Mouse (Mus musculus) neural tube, embryonic 13.5 days (tissue): ENCODE measurements at regions not wholly inside any gene's neighbourhood (a gene's known extent, or its start where the extent isn't known, plus 50 kb on each side); places are given as distances from the start of the nearest gene placed in this dataset.

Source experiments
- ATAC-seq: fragments of 200-750 bp; cut with Nextera tagmentation; 2 replicates; pipeline ENCODE4 v1.8.0; 2017; ENCODE audit warnings: low read depth, mild to moderate bottlenecking, moderate TSS enrichment, moderate library complexity
- H3K27ac ChIP-seq: fragments of 300-500 bp; sonication (generic); replicated peaks from 2 replicates; pipeline ENCODE4 v1.5.1; 2015; ENCODE audit warnings: moderate library complexity, mild to moderate bottlenecking, inconsistent platforms
- H3K27me3 ChIP-seq: fragments of 300-500 bp; sonication (generic); 2 replicates; pipeline ENCODE4 v1.6.1; 2015; ENCODE audit warnings: mild to moderate bottlenecking, inconsistent platforms
- H3K36me3 ChIP-seq: fragments of 300-500 bp; sonication (generic); 2 replicates; pipeline ENCODE4 v1.6.1; 2015; ENCODE audit warnings: mild to moderate bottlenecking, inconsistent platforms
- H3K4me1 ChIP-seq: fragments of 300-500 bp; sonication (generic); replicated peaks from 2 replicates; pipeline ENCODE4 v1.6.1; 2015; ENCODE audit warnings: inconsistent platforms
- H3K4me2 ChIP-seq: fragments of 300-500 bp; sonication (generic); 2 replicates; pipeline ENCODE4 v1.6.1; 2015; ENCODE audit warnings: inconsistent platforms, mild to moderate bottlenecking, moderate library complexity
- H3K4me3 ChIP-seq: fragments of 300-500 bp; sonication (generic); 2 replicates; pipeline ENCODE4 v1.5.1; 2015; ENCODE audit warnings: mild to moderate bottlenecking, inconsistent platforms
- H3K9ac ChIP-seq: fragments of 300-500 bp; sonication (generic); 2 replicates; pipeline ENCODE4 v1.6.1; 2015; ENCODE audit warnings: moderate library complexity, mild to moderate bottlenecking, inconsistent platforms
- H3K9me3 ChIP-seq: fragments of 300-500 bp; sonication (generic); 2 replicates; pipeline ENCODE4 v1.6.1; 2016; ENCODE audit warnings: inconsistent platforms
- WGBS: fragments of 180-500 bp; shearing (Covaris S2); methylation state at CpG from one replicate; pipeline ENCODE4 v1.1.7; 2015; 5-methylcytosine and 5-hydroxymethylcytosine counted together

DNA sequence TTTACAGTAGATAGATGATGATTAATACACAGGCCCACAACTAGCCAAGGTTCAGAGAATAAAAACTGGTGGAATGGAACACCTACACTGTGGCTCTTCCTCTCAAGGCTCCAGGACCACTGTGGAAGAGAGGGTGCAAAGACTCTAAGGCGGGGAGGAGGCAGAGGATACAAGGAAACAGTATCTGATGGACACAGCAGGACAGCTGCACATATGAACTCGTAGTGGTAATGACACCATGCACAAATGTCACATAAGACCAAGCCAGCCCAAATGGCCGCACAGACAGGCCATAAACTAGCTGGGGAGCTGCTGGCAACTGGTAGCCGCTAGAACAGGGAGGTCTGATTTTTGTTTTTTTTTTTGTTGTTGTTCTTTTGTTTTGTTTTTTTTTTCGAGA, 197.0 kb upstream of the Serp2 start:
- no peak overlapping the region for H3K9ac ChIP-seq
- no peaks in the 10 kb centered on the region for H3K9me3 ChIP-seq
- no peak overlapping the region for H3K27ac ChIP-seq
- H3K4me3 ChIP-seq = no peak overlapping the region
- 0 out of 2 replicates have a peak, but pooled peaks cover 4% of the 10 kb centered on the region for H3K4me1 ChIP-seq
- no peak overlapping the region for H3K4me2 ChIP-seq
- no peaks in the 10 kb centered on the region for H3K36me3 ChIP-seq
- WGBS = 79% methylated on average over 5 of the region's 5 CpGs
- H3K27me3 ChIP-seq = no peaks in the 10 kb centered on the region
- ATAC-seq = no peak

DNA sequence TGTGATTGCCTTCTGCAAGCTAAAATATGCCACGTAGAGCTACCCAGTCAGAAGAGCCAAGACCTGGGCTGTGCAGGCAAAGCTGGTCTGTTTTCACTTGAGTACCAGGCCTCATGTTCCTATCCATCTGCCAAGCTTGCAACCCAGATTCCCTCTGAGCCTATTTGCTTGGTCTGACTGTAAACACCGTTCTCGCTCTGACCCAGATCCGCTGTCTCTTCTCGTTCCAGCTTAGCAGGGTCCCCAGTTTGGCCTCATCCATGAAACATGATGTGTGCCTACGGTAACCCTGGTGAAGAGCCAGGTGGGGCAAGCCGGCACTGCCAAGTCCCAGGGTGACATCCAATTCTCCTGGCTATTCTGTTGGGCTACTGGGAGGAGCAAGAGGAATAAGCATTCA, 192.5 kb upstream of the Serp2 start:
- ATAC-seq = no peak
- H3K36me3 ChIP-seq = no peaks in the 10 kb centered on the region
- WGBS = 94% methylated on average over 7 of the region's 7 CpGs
- no peak overlapping the region for H3K27ac ChIP-seq
- H3K9ac ChIP-seq = no peak overlapping the region
- H3K4me3 ChIP-seq = no peak overlapping the region
- H3K9me3 ChIP-seq = no peaks in the 10 kb centered on the region
- 0 out of 2 replicates have a peak, but pooled peaks cover 10% of the 10 kb centered on the region for H3K4me1 ChIP-seq
- no peak overlapping the region for H3K4me2 ChIP-seq
- H3K27me3 ChIP-seq = no peaks in the 10 kb centered on the region

DNA sequence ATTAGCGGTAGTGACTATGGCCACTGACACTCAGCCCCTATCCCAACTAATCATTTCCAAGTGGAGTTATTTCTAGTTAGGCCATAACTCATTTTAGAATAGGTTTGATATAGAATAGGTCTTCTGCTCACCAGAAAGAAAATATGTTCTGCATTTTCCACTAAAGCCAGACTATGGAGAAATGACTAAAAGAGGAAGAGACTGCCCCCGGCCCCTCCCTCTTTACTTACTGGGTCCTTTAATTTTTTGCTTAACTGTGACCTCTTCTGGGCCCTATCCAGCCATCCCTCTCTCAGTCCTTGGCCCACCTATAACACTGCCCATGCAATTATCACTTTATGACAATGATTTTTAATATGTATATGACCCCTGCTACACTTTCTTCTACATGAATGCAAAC, 192.0 kb upstream of the Serp2 start:
- H3K36me3 ChIP-seq = no peaks in the 10 kb centered on the region
- H3K27ac ChIP-seq = no peak overlapping the region
- no peak overlapping the region for H3K4me2 ChIP-seq
- WGBS = 91% methylated on average over 2 of the region's 2 CpGs
- no peaks in the 10 kb centered on the region for H3K9me3 ChIP-seq
- H3K4me1 ChIP-seq = 0 out of 2 replicates have a peak, but pooled peaks cover 10% of the 10 kb centered on the region
- H3K9ac ChIP-seq = no peak overlapping the region
- ATAC-seq = no peak
- H3K4me3 ChIP-seq = no peak overlapping the region
- H3K27me3 ChIP-seq = no peaks in the 10 kb centered on the region

DNA sequence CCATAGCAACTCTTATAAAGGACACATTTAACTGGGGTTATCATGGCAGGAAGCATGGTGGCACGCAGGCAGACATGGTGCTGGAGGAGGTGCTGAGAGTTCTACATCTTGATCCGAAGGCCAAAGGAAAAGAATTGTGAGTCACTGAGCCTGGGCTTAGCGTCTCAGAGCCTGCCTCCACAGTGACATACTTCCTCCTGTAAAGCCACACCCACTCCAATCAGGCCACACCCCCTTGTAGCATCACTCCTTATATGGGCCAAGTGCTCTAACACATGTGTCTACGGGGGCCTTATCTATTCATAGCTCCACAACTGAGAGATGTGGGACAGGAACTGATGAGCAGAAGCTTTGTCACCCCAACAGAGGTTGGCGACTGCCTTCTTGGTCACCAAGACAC, 191.1 kb upstream of the Serp2 start:
- H3K27ac ChIP-seq = no peak overlapping the region
- 93% methylated on average over 5 of the region's 5 CpGs for WGBS
- H3K4me3 ChIP-seq = no peak overlapping the region
- no peak overlapping the region for H3K4me2 ChIP-seq
- H3K36me3 ChIP-seq = no peaks in the 10 kb centered on the region
- 0 out of 2 replicates have a peak, but pooled peaks cover 10% of the 10 kb centered on the region for H3K4me1 ChIP-seq
- no peaks in the 10 kb centered on the region for H3K9me3 ChIP-seq
- no peak for ATAC-seq
- no peak overlapping the region for H3K9ac ChIP-seq
- no peaks in the 10 kb centered on the region for H3K27me3 ChIP-seq

DNA sequence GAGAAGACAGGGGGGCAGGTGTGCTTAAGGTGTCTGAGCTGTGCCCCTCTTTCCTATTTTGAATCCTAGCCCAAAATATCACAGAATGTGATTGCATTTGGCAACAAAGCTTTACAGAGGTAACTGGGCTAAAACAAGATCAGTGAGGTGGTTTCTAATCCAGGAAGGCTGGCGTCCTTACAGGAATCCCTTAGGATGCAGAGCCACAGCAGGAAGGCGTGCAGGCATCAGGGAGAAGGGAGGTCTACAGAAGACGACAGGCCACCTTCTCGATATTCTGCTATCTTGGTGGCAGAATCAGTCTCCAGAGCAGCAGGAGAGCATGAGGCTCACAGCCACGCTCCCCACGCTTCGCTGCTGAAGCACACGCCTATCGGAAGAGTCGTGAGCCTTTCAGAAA, 189.6 kb upstream of the Serp2 start:
- Histone ChIP-seq H3K4me2 (no peak overlapping the region), H3K4me1 (0 out of 2 replicates have a peak, but pooled peaks cover 10% of the 10 kb centered on the region), H3K9ac (no peak overlapping the region), H3K9me3 (no peaks in the 10 kb centered on the region), H3K27ac (no peak overlapping the region), H3K27me3 (no peaks in the 10 kb centered on the region), H3K36me3 (no peaks in the 10 kb centered on the region), H3K4me3 (no peak overlapping the region)
- WGBS = 89% methylated on average over 10 of the region's 10 CpGs
- ATAC-seq = no peak

DNA sequence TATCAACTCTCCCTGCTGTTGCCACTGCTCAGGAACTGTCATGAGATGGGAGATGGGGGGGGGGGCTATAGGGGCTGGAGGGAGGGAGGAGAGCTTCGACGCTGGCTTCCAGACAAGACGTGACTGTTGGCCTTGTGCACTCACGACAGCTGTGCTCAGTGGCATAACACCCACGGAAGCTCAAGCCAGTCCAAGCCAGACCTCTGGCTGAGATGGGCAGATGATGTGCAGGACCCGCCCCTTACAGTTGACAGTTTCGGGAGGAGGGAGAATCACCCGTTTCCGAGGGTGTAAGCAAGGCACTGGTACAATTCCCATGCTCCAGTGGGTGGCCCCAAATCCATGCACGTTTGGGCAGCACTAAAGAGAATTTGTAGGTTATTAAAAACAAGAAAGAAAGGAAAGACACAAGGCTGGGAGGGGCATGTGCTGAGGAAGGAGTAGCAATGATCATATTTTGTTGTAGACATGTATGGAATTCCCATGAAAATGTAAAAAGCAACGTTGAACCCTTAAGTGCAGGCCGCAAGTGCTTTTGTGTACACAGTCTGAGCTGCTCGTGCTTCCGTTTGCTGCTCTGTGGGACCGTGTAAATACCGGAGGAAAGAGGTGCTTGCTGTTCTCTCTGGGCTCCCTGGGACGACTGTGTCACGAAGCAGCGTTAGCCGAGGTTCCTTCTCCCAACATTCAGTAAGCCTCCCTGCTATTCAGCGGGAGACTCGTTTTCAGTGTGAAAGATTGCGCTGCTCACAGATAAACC, 188.2 kb upstream of the Serp2 start:
- Histone ChIP-seq H3K4me3 (no peak overlapping the region), H3K9me3 (no peaks in the 10 kb centered on the region), H3K36me3 (no peaks in the 10 kb centered on the region), H3K27me3 (no peaks in the 10 kb centered on the region), H3K27ac (no peak overlapping the region), H3K9ac (no peak overlapping the region), H3K4me1 (0 out of 2 replicates have a peak, but pooled peaks cover 7% of the 10 kb centered on the region), H3K4me2 (no peak overlapping the region)
- WGBS = 64% methylated on average over 23 of the region's 23 CpGs
- ATAC-seq = no peak

DNA sequence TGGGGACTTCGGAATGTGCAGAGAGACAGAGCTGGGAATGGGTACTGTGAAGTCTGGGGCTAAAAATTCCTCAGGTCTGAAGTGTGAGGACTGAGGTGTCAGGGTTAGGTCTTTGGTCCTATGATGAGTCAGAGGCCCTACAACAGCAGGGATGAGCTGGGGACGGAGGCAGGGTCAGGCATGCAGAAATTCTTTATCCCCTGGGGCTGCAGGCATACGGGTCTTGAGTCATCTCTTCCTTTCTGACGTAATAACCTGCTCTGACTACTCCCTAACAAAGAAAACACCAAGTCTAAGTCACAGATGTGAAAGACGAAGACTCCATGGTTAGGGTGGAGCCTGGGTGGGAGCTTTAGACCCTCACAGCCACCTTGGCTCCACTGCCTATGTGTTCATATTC, 185.6 kb upstream of the Serp2 start:
- Histone ChIP-seq H3K36me3 (no peaks in the 10 kb centered on the region), H3K9me3 (no peaks in the 10 kb centered on the region), H3K4me1 (0 out of 2 replicates have a peak, but pooled peaks cover 10% of the 10 kb centered on the region), H3K4me2 (no peak overlapping the region), H3K4me3 (no peak overlapping the region), H3K27ac (no peak overlapping the region), H3K27me3 (no peaks in the 10 kb centered on the region), H3K9ac (no peak overlapping the region)
- WGBS = 82% methylated on average over 5 of the region's 5 CpGs
- ATAC-seq = no peak

DNA sequence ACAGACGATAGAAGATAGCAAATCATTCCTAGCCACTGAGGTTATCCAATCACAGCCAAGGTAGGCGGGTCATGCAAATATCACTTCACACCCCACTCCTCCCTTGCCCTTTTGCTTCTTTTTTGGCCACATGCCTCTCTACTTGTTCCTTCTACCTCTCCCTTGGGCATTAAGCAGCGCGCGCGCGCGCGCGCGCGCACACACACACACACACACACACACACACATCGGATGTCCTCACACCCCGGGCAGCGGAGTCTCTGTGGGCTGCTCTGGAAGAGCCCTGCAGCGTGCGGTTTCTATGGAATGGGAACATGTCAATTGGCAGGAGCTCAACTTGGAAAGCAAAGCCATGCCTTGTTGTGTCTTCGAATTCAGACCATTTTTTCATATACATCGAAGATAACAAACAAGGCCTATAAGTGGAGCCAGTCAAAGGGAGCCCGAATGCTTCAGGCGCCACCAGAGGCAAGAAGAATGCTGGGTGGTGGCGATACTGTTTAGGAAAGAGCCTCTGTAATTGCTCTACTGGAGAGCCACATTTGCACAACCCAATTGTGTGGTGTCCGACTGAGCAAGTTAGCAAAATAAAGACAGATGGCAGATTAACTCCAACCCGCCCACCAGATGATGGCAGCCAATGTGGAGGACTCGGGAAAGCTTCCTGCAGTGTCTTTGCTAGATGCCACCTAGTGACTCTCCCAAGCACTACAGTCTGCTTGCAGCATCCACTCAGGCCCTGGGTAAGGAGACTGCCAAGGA, 183.3 kb upstream of the Serp2 start:
- Histone ChIP-seq H3K4me3 (no peak overlapping the region), H3K4me2 (peak overlapping the region; percentile 24; the same call in 1 of the 2 replicates), H3K9ac (no peak overlapping the region), H3K4me1 (peaks cover 20% of the 10 kb centered on the region; the same call in 1 of the 2 replicates), H3K27ac (no peak overlapping the region), H3K36me3 (no peaks in the 10 kb centered on the region), H3K27me3 (no peaks in the 10 kb centered on the region), H3K9me3 (no peaks in the 10 kb centered on the region)
- ATAC-seq = peak; percentile 60; the same call in 1 of the 2 replicates
- WGBS = 60% methylated on average over 25 of the region's 25 CpGs

DNA sequence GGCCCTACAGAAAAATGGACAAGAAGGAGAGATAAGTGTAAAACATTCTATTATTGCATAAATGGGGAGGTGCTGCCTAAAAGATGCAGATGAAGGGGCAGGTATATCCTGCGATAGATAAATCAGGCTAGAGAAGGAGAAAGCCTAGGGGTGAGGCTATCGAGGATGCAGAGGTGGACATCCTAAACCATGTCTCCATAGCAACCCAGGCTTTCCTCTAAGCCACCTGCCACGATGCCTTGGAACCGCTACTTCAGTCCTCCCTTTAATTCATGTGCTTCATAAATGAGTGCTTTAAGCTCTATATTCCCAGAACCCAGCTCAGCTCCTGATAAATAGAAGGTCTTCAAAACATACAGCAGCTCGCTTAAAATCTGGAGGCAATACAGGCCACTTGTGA, 179.3 kb upstream of the Serp2 start:
- 79% methylated on average over 5 of the region's 5 CpGs for WGBS
- Histone ChIP-seq H3K4me2 (no peak overlapping the region), H3K4me1 (peaks cover 18% of the 10 kb centered on the region; the same call in 1 of the 2 replicates), H3K27ac (no peak overlapping the region), H3K9me3 (no peaks in the 10 kb centered on the region), H3K36me3 (no peaks in the 10 kb centered on the region), H3K9ac (no peak overlapping the region), H3K27me3 (no peaks in the 10 kb centered on the region), H3K4me3 (no peak overlapping the region)
- no peak for ATAC-seq

DNA sequence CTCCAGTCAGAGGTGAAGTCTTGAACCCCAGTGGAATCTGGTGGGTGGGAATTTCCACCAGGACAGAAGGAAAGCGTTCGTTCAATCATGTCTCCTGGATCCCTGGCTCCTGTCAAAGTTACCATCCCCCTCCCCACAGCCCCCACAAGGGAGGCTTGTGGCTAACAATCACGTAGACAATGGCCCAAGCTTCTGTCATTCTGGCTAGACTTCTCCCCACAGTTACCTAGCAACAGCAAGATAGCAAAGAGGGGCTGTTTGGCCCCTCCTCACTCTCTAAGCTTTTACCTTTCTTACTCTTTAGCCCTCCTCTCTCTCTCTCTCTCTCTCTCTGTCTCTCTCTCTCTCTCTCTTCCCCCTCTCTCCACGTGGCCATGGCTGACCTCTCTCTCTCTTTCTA, 178.4 kb upstream of the Serp2 start:
- ATAC-seq = no peak; the same call in 1 of the 2 replicates
- Histone ChIP-seq H3K4me1 (peaks cover 18% of the 10 kb centered on the region; the same call in 1 of the 2 replicates), H3K4me3 (no peak overlapping the region), H3K4me2 (no peak overlapping the region), H3K27me3 (no peaks in the 10 kb centered on the region), H3K9me3 (no peaks in the 10 kb centered on the region), H3K27ac (no peak overlapping the region), H3K9ac (no peak overlapping the region), H3K36me3 (no peaks in the 10 kb centered on the region)
- 43% methylated on average over 4 of the region's 4 CpGs for WGBS

DNA sequence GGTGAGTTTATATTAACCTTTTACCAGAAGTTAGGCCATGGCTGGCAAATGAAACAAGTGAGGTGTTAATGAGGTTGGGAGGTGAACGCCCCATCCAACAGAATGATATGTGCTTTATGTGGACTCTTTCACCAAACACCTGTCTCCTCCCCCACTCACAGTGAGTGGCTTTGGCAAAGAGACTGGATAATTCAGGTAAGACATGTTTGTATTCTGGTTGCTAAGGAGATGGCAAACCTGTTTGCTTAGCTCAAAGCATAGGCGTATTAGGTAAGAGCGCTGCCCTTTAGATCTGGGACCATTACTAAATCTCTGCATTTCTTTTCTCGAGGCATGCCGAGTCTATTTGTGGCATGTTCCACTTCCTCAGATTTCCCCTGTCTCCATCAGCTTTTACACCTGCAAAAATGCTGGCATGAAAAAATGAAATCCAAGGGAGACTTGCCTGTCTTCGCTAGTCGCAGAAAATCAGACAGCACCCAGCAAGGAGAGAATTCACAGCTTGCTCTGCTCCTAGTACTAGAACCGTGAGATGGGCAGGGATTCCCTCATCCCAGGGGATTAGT, 176.7 kb upstream of the Serp2 start:
- Histone ChIP-seq H3K4me3 (no peak overlapping the region), H3K9me3 (no peaks in the 10 kb centered on the region), H3K4me2 (no peak overlapping the region), H3K4me1 (peaks cover 15% of the 10 kb centered on the region; the same call in 1 of the 2 replicates), H3K9ac (no peak overlapping the region), H3K36me3 (no peaks in the 10 kb centered on the region), H3K27me3 (no peaks in the 10 kb centered on the region), H3K27ac (no peak overlapping the region)
- ATAC-seq = no peak
- WGBS = 90% methylated on average over 8 of the region's 8 CpGs
